Mouse (Mus musculus): ENCODE measurements around the gene Syt3.

DNA sequence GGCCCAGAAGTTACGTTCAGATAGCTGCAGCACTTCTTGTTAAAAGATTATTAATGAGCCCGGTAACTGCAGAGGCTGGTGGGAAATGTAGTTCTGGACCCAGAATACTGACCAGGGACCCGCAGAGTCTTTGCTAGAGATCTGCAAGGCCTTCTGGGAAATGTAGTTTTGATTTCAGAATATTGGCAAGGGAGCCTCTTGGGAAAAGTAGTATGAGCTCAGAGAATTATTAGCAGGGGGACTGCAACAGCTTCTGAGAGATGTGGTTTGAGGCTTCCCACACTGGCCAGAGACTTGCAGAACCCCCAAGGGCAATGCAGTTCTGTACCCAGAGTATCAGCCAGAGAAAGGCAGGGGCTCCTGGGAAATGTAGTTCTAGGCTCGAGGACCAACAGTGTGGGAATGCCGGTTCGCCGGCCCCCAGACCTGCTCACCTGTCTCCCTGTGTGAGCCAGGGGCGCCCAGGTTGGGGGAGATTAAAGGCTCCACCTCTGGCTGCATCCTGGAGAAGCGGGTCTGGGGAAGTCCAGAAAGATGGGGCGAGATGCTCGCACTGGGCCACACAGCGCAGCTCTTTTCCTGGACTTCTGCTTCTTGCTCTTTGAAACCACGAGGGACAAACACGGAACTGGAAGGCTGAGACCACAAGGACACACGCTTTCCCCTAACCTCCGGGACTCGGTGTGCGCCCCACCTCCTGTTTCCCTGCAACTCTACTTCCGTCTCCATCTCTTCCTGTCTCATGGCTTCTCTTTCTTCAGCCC, 9.8 kb upstream of the Syt3 start:
- no peak for TF ChIP-seq POLR2A (IDR thresholded peaks at IDR 0.05; ENCODE audit: borderline replicate concordance, extremely low read depth, insufficient read depth, insufficient read length, poor library complexity, severe bottlenecking)
- TF ChIP-seq CTCF (IDR thresholded peaks at IDR 0.05; ENCODE audit: borderline replicate concordance, extremely low read depth, insufficient read depth, insufficient read length) = no peak
